Mouse (Mus musculus): ENCODE results near the gene Iqsec2.

Gene Iqsec2
- long read RNA-seq, experiment 1, partial matches to known transcripts = 0 of 7 reads
- long read RNA-seq, experiment 1, other reads (novel, unspliced or antisense) = 7 of 7 reads
- long read RNA-seq, experiment 2, partial matches to known transcripts = 1 of 7 reads
- long read RNA-seq, experiment 2, other reads (novel, unspliced or antisense) = 6 of 7 reads

DNA sequence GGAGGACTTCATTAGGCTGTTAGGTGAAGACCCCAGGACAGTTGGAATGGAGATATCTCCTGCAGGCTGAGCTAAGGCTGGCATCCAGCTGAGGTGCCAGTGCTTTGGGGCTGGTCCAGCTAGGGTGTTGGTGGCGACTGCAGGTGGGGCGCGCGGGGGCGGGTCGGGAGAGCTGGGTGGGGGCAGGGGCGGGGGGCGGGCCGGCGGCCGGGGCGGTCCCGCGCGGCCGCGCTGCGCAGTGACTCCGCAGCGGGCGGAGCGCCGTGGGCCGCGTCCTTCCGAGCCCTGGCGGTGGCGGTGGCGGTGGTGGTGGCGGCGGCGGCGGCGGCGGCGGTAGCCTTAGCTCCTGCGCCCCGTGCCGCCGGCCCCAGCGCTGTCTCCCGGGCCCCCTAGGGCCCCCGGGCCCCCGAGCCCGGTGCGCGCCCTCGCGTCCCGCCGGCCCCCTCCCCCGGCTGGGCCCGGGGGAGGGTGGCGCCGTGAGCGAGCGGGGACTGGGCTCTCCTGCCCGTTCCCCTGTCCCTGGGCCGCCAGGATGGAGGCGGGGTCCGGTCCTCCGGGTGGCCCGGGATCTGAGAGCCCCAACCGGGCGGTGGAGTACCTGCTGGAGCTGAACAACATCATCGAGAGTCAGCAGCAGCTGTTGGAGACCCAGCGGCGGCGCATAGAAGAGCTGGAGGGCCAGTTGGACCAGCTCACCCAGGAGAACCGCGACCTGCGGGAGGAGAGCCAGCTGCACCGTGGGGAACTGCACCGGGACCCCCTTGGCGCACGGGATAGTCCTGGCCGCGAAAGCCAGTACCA, at the start of gene Iqsec2:
Gene Iqsec2, plus strand, starts transcription at position 328 of the 801 bp plus-strand sequence.
- intact Hi-C loops (cut with DNase I) = loop anchor here (10.0 kb wide), 1 partner anchor 199 kb away; no protein-coding TSS in a partner anchor

DNA sequence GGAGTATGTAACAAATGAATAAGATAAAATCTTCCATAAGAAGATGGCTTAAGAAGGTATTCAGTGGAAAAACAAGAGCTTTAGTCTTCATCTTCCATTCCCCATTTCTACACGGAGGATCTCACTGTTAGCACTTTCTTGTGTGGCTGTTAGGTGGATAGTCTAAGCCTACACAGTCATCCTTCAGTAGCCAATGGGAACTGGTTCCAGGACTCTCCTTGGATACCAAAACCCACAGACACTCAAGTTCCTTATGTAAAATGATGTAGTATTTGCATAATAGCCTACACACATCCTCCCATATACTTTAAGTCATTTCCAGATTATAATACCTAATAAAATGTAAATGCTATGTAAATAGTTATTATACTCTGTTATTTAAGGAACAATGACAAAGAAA, 46.5 kb upstream of the Iqsec2 start:
- intact Hi-C loops (cut with DNase I) = no loop called here

GRCm38 (mm10) chrX:152121687-152122086, 22.4 kb upstream of the Iqsec2 start:
- intact Hi-C loops (cut with DNase I) = no loop called here

DNA sequence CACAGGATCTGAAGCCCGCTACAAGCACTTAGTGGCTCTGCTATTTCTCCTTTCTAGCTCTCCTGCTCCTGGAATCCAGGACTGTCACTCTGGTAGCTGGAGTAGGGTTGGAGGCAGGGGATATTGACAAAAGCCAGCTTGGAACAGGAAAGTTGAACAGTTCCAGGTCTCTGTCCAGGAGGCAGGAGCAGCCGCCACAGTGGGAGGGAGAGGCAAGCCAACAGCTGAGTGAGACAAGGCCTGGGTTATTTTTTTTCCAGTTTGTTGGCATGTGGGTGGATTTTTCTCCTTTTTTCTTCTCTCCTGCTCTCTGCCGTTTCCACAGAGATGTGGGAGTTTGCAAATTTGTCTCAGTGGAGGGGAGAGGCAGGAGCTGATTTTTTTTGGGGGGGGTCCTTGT, 13.3 kb upstream of the Iqsec2 start:
- intact Hi-C loops (cut with DNase I) = no loop called here

GRCm38 (mm10) chrX:152132029-152132428, 12.0 kb upstream of the Iqsec2 start:
- intact Hi-C loops (cut with DNase I) = no loop called here

GRCm38 (mm10) chrX:152135195-152135594, 8.9 kb upstream of the Iqsec2 start:
- intact Hi-C loops (cut with DNase I) = no loop called here

DNA sequence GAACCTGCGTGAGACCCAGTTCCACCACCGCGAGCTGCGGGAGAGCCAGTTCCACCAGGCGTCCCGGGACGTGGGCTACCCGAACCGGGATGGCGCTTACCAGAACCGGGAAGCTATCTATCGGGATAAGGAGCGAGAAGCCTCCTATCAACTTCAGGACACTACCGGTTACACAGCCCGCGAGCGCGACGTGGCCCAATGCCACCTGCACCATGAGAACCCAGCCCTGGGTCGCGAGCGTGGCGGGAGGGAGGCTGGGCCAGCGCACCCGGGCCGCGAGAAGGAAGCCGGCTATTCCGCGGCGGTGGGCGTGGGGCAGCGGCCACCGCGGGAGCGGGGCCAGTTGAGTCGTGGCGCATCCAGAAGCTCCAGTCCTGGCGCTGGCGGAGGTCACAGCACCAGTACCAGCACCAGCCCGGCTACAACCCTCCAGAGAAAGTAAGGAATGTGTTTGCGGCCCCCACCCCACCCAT, 710 bp downstream of the Iqsec2 start:
- intact Hi-C loops (cut with DNase I) = loop anchor here (10.0 kb wide), 1 partner anchor 200 kb away; no protein-coding TSS in a partner anchor

GRCm38 (mm10) chrX:152146150-152146549, 2.1 kb downstream of the Iqsec2 start:
- intact Hi-C loops (cut with DNase I) = loop anchor here (10.0 kb wide), 1 partner anchor 201 kb away; no protein-coding TSS in a partner anchor

DNA sequence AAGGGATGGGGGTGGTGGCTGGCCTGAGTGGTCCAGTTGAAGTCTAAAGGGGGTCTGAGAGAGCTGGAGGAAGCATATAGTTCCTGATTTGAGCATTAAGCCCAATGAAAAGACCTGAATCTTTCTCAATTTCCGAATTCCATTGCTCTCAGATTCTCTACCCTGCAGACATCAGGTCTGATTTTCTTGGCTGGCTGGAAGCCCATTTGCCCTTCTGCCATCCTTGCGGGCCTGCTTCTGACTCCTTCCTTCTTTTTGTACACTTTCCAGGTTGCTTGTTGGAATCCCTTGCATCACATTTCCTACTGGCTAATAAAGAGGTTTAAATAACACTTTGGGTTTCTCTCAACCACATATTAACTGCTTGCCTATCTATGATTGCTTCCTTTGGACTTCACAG, 2.6 kb downstream of the Iqsec2 start:
- intact Hi-C loops (cut with DNase I) = loop anchor here (10.0 kb wide), 1 partner anchor 202 kb away; no protein-coding TSS in a partner anchor

DNA sequence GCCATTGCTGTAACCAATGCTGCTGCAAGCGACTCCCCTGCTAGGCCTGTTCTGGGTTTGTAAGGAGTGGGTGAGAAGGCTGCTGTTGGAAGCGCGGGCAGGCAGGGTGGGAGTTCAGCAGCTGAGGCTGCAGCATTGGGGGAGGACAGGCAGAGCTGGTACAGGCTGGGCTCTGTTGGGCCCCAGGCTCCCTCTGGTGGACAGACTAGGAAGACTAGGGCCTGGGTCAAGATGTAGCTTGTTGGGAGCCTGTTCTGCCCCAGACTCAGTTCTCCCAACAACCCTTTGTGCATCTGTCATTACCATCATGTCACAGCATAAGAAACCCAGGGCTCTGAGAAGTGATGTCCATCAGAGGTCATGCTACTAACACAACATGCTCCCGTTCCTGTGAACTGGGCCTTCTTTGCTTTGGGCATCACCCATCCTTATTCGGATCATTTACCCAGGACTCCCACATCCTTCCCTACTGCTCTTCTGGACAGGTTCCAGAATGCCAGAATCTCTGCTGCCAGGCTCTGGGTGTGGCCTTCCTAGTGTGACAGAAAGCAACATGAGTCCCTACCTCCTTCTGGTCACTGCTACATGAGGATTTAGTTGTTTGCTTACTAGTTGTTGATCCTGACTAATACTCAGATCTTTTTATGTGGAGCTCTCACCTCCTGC, 3.5 kb downstream of the Iqsec2 start:
- intact Hi-C loops (cut with DNase I) = loop anchor here (10.0 kb wide), 1 partner anchor 203 kb away; no protein-coding TSS in a partner anchor

GRCm38 (mm10) chrX:152148706-152149105, 4.6 kb downstream of the Iqsec2 start:
- intact Hi-C loops (cut with DNase I) = loop anchor here (10.0 kb wide), 1 partner anchor 204 kb away; no protein-coding TSS in a partner anchor

DNA sequence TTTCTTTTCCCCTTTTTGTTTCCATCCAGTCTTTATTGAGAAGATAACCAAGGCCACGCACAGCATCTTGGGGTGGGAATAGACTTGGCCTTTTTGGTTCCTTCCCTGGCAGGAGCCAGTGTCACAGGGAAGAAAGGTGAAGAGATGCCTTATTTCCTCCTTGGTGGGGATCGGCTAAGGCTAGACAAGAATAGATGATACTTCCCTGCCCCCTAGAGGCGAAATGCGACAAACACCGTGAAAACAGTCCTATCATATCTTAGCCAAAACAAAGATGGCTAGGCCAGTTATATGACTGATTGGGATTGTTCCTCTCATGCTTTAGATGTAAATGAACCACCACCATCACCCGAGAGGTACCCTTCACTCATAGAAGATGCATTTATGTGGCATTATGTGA, 7.6 kb downstream of the Iqsec2 start:
- intact Hi-C loops (cut with DNase I) = loop anchor here (10.0 kb wide), 1 partner anchor 107 kb away; no protein-coding TSS in a partner anchor

GRCm38 (mm10) chrX:152158294-152158693, 14.2 kb downstream of the Iqsec2 start:
- intact Hi-C loops (cut with DNase I) = loop anchor here (10.0 kb wide), 1 partner anchor 113 kb away; no protein-coding TSS in a partner anchor

DNA sequence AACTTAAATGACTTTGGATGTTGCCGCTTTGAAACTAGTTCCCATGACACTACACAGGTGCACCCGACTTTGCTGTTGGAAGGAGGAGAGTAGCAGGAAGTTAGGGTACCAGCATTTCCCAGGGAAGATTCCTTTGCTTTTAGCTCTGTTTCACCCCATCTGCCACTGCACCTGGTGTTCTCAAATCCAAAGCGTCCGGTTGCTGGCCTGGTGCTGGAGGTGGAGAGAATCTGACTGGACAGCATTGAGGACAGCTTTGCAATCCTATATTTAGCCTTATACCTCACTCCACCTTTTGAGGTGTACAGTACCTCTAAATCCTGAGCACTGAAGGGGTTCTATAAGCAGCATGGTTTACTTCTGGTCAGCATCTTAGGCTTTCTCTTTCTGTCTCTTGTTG, 17.3 kb downstream of the Iqsec2 start:
- intact Hi-C loops (cut with DNase I) = no loop called here

DNA sequence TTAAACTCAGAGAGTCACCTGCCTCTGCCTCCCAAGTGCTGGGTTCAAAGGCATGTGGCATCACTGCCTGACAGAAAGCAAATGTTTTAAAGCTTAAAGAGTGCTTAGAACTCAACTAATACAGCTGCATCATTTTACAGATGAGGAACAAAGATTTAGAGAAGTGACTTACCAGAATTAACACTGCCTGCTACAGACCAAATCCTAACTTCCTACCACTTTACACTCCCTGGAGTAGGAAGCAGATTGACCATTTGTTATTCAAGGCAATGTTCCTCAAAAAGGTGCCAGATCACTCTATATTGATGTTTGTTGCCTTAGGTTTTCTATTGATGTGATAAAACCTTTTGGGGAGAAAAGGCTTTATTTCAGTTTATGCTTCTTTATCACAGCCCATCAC, 20.0 kb downstream of the Iqsec2 start:
- intact Hi-C loops (cut with DNase I) = no loop called here

DNA sequence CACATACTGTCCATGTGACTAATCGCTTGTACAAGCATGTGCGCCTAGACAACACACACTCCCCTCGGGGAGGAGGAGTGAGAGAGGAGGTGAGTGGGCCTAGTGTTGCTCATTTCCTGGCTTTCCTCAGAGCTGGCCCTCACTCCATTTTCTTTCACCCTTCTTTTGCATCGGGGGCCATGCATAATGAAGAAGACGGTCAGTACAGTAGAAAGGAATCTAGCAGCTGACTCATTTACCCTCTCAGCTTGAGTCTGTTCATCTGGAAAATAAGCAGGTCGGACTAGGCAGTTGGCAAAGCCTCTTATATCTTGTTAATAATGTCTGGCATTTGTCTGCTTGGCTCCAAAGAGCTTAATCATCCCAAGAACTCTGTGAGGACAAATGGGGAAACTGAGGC, 22.1 kb downstream of the Iqsec2 start:
- intact Hi-C loops (cut with DNase I) = no loop called here

DNA sequence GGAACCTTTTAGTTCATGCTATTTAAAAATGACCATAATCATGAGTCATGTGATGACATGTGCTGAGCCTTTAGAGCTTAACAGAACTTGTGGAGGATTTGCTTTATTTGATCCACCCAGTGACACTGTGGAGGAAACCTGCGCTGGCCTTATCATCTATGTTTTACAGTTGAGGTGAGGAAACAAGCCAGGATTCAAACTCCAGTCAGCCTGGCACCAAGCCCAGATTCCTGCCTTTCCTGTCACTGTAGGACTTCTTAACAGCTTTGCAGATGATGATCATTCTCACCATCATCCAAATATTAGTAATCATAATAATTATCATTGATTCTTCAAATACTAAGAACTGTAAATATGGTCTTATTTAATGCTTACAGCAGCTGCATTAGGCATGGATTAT, 24.5 kb downstream of the Iqsec2 start:
- intact Hi-C loops (cut with DNase I) = no loop called here

- intact Hi-C loops (cut with DNase I) = no loop called here
Measured at GRCm38 (mm10) chrX:152171041-152172026, 27.3 kb downstream of the Iqsec2 start.

DNA sequence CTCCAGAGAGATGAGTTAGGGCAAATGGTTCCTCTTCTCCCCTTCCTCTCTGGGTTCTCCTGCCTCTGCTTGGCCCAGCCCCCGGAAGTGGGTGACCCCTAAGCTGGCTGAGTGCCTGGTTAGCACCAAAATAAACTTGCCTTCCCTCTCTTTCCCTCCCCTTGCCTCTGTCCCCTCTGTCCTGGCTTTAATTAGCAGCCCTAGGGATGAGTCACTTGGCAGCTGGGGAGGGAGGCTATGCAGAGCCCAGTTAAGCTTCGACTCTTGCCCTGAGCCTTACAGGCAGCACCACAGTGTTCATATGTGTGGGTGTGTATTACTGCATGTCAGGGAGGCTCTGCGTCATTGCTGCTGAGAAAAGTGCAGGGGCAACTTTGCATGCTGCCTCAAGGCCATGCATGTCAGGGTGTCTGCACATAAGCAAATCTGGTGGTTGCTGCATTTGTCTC, 28.4 kb downstream of the Iqsec2 start:
- intact Hi-C loops (cut with DNase I) = no loop called here

DNA sequence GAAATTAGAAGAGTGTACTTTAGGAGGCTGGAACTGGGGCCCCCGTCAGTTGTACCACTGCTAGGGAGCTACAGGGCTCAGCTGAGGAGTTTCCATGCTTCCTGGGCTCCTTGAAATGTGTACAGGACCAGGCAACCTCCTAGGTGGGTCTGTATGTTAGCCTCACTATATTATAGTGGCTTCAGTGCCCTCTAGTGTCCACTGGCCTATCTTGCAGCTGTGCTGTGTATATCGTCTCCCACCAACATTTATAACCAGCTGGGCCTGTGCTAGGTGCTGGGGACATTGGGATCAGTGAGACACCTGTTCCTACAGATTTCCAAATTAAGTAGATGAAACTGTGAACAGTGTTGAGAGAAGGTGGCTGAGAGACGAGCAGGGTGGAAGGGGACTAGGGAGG, 31.2 kb downstream of the Iqsec2 start:
- intact Hi-C loops (cut with DNase I) = no loop called here
